ENCODE assay signal across 38 mouse cellular contexts in the genomic region with DNA sequence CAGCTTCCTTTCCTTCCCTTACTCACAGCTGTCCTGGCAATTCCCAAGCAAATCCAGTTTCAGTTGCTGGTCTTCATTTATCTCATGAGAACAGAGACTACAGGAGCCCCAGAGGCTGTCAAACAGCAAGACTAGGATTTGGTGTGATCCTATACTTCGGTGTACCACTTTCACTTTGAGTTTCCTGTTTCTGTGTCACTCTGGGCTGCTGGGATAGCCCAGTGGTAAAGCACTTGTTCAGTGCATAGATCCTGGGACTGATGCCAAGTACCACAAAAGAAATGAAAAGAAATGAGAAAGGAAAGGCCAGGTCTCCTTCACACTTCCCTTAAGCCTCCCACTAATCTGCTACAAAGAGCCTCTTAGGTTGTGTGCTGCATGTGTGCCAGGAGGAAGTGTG. TPM values are rescaled to one million over a fixed set of nuclear protein-coding genes. Genes with fewer than 3 reads are reported as not detected.
"Had no signal": no experiment of that assay in that cellular context is flagged by ENCODE, and none has a peak within 500 bp of the region (broad histone marks: within the 10 kb centered on the region; RNA-seq: fewer than 3 reads in every experiment).

No protein-coding gene starts in this region.

RNA-seq across cellular contexts. Expression of a gene that starts 13.4 kb away (rescaled TPM):
- total RNA-seq: gastrocnemius, adult 18-20 months; gastrocnemius, adult 8-10 months; gastrocnemius, postnatal 14 days; gastrocnemius, postnatal 36 days; heart, adult 18-20 months; heart, postnatal 10 days; heart, postnatal 25 days; heart, postnatal 4 days; hindbrain, postnatal 0 days; layer of hippocampus, adult 18-20 months; layer of hippocampus, adult 8-10 months; layer of hippocampus, postnatal 14 days; layer of hippocampus, postnatal 36 days; left cerebral cortex, adult 18-20 months; left cerebral cortex, adult 8-10 months; left cerebral cortex, postnatal 10 days; left cerebral cortex, postnatal 25 days; left cerebral cortex, postnatal 4 days; liver, adult 2 months had no signal
- polyA plus RNA-seq: gonadal fat pad, adult 2 months; heart, embryonic 10.5 days; heart, embryonic 13.5 days; heart, embryonic 16.5 days; hindbrain, embryonic 11.5 days; hindbrain, embryonic 13.5 days; hindbrain, embryonic 15.5 days; hindbrain, postnatal 0 days; intestine, embryonic 14.5 days; intestine, embryonic 16.5 days; kidney, adult 2 months; kidney, embryonic 15.5 days; kidney, postnatal 0 days; limb, embryonic 11.5 days; limb, embryonic 13.5 days; limb, embryonic 15.5 days; liver, adult 2 months had no signal

RNA-seq across cellular contexts. Expression of a gene that starts 17.8 kb away (rescaled TPM):
- total RNA-seq: gastrocnemius, adult 18-20 months; gastrocnemius, adult 8-10 months; gastrocnemius, postnatal 14 days; gastrocnemius, postnatal 36 days; heart, adult 18-20 months; heart, postnatal 10 days; heart, postnatal 25 days; heart, postnatal 4 days; layer of hippocampus, adult 18-20 months; layer of hippocampus, adult 8-10 months; layer of hippocampus, postnatal 14 days; layer of hippocampus, postnatal 36 days; left cerebral cortex, adult 18-20 months; left cerebral cortex, adult 8-10 months; left cerebral cortex, postnatal 10 days; left cerebral cortex, postnatal 25 days; left cerebral cortex, postnatal 4 days; liver, adult 2 months had no signal
- polyA plus RNA-seq: gonadal fat pad, adult 2 months; heart, embryonic 10.5 days; heart, embryonic 13.5 days; hindbrain, embryonic 11.5 days; hindbrain, embryonic 13.5 days; hindbrain, embryonic 15.5 days; hindbrain, postnatal 0 days; intestine, embryonic 14.5 days; kidney, embryonic 15.5 days; limb, embryonic 11.5 days; limb, embryonic 13.5 days; limb, embryonic 15.5 days; liver, embryonic 16.5 days had no signal

RNA-seq across cellular contexts. Expression of a gene that starts 38.4 kb away (rescaled TPM):
- total RNA-seq: gastrocnemius, adult 18-20 months; gastrocnemius, adult 8-10 months; gastrocnemius, postnatal 36 days; heart, adult 8-10 months; heart, postnatal 10 days; heart, postnatal 25 days; heart, postnatal 4 days; hindbrain, postnatal 0 days; layer of hippocampus, adult 18-20 months; layer of hippocampus, adult 8-10 months; layer of hippocampus, postnatal 14 days; layer of hippocampus, postnatal 36 days; left cerebral cortex, adult 18-20 months; left cerebral cortex, adult 8-10 months; left cerebral cortex, postnatal 10 days; left cerebral cortex, postnatal 25 days; left cerebral cortex, postnatal 4 days; liver, adult 2 months had no signal
- polyA plus RNA-seq: heart, embryonic 10.5 days; hindbrain, embryonic 11.5 days; hindbrain, embryonic 13.5 days; hindbrain, embryonic 15.5 days; hindbrain, postnatal 0 days; kidney, embryonic 15.5 days; kidney, postnatal 0 days; limb, embryonic 11.5 days; limb, embryonic 13.5 days; limb, embryonic 15.5 days; liver, embryonic 12.5 days had no signal

RNA-seq across cellular contexts. Expression of a gene that starts 47.4 kb away (rescaled TPM):
- total RNA-seq: heart, postnatal 4 days; hindbrain, postnatal 0 days; layer of hippocampus, adult 18-20 months; layer of hippocampus, adult 8-10 months; layer of hippocampus, postnatal 14 days; layer of hippocampus, postnatal 36 days; left cerebral cortex, postnatal 4 days; liver, adult 2 months had no signal
- polyA plus RNA-seq: heart, embryonic 10.5 days; heart, embryonic 13.5 days; heart, embryonic 16.5 days; hindbrain, embryonic 11.5 days; hindbrain, embryonic 13.5 days; hindbrain, embryonic 15.5 days; hindbrain, postnatal 0 days; intestine, embryonic 14.5 days; kidney, adult 2 months; kidney, postnatal 0 days; limb, embryonic 11.5 days; limb, embryonic 15.5 days; liver, adult 2 months; liver, embryonic 12.5 days; liver, embryonic 14.5 days; liver, embryonic 16.5 days had no signal
